Mouse (Mus musculus): Measurements from ENCODE around the gene Ror2. TPM values are rescaled to one million over a fixed set of nuclear protein-coding genes. Genes with fewer than 3 reads are reported as not detected.

Gene Ror2
- 0.65 TPM for polyA plus RNA-seq (2014; fragmentation: Illumina TruSeq; extraction: RNeasy Lipid Tissue Mini Kit (QIAGEN cat#74804); ENCODE audit: low read depth, low replicate concordance)

DNA sequence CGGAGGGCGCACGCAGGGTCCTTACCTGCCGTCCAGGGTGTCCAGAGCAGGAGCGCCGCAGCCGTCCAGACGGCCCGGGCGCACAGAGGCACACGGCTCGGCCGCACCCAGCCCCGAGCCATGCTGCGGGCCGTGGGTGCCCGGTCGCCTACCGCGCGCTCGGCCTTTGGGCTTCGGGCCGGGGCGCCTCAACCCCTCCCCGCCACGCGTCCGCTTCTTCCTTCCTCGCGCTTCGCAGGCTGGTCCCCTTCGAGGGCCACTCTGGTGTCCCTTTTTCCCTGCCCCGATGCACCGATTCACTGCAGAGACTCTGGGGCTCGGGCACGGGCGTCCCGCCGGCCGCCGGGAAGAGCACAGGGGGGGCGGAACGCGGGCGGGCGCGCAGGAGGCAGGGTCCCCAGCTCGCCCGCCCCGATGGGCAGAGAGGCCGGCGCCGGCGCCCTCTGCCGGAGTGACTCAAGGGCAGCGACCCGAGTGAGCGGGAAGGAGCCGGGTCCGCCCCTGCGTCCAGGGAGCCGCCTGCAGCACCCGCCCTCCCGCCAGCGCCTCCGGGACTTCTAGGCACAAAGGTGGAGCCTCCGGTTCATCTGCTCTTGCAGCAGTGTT is at the start of gene Ror2:
Ror2 (minus strand) TSS at position 369 of the 606 bp plus-strand sequence.

Other genes starting within 250 kb of the Ror2 start
- gene Sptlc1, start 91.3 kb upstream of the Ror2 start, polyA plus RNA-seq (2014; fragmentation: Illumina TruSeq; extraction: RNeasy Lipid Tissue Mini Kit (QIAGEN cat#74804); ENCODE audit: low read depth, low replicate concordance), result 60.6 TPM
- 0.32 TPM for gene Msx2, start 186.9 kb upstream of the Ror2 start, polyA plus RNA-seq (2014; fragmentation: Illumina TruSeq; extraction: RNeasy Lipid Tissue Mini Kit (QIAGEN cat#74804); ENCODE audit: low read depth, low replicate concordance)

All from kidney, adult 10 weeks (tissue).